Mouse (Mus musculus): ENCODE data around the gene 1700019N19Rik.

1700019N19Rik gene

GRCm38 (mm10) chr19:58806364-58806763, 12.1 kb upstream of the 1700019N19Rik start:
- DNase-seq (ENCODE audit: low spot score in 2 of 2): peak in 1 of 2 experiments; percentile 67

DNA sequence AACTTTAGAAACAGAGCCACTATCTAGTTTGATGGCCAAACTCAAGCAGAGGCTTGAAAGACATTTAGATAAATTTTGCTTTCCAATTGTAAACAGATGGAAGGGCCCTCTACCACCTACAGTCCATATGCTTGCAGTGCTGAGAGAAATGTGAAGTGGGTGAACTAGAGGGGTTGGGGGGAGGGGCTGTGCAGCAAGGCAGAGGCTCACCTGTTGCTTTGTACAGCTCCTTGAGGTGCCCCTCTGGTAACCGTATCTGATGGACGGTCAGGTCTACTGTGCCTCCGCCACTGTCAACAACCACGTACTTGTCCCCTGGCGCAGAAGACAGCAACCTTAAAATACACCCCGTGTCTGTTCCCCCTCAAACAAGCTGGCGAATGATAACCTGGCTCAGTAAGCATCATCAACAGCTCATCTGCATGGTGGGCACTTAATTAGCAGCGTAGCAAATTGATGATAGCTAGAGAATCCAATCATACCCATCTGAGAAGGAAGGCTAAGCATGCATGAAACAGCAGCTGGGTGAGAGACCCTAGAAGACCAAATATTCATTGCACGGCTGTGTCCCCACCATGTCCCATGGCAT, 11.0 kb upstream of the 1700019N19Rik start:
- DNase-seq (ENCODE audit: low spot score in 2 of 2): peak in 1 of 2 experiments; percentile 45

DNA sequence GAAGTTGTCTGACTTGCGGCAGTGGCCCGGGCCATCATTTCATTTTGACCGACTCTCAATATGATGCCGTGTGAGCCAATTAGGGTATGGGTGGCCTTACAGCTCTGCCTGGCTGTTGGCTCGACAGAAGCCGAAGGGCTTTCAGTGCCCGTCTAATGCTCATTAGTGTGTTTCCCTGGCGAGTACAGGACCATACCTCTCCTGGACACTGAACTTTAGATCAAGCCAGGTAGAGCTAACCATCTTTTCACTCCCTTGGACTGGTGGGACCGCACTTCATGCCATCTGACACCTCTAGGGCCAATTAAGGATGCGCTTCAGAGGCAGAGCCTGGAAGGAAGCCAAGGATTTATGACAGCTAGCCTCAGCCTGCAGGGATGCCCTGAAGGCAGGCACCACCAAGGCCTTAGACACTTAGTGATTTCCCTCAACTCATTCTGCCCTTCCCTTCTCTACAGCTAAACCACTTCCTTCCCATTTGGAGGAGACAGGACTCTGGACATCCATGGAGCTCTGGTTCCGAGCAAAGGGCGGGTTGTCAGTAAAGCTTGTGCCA, 931 bp upstream of the 1700019N19Rik start:
- no peak for DNase-seq (ENCODE audit: low spot score in 2 of 2)

DNA sequence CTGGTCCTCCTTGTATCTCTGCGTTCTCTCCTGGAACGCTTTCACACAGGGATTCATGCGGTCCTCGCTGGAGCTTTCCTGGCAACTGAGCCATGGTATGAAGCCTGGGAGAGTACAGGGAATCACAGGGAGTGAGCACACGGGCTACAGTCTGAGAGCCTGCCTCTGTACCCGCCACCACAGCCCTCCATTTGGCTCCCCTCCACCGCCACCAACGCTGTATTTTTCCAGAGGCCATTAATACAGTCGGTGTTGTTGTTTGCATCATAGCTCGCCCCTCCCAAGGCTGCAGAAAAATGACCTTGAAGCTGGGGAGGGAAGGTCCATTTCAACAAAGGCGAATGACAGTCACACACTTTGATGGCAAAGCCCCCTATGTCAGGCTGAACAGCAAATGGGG, 5.1 kb downstream of the 1700019N19Rik start:
- no peak for DNase-seq (ENCODE audit: low spot score in 2 of 2)

GRCm38 (mm10) chr19:58783938-58784337, 10.3 kb downstream of the 1700019N19Rik start:
- DNase-seq (ENCODE audit: low spot score in 2 of 2): no peak

DNA sequence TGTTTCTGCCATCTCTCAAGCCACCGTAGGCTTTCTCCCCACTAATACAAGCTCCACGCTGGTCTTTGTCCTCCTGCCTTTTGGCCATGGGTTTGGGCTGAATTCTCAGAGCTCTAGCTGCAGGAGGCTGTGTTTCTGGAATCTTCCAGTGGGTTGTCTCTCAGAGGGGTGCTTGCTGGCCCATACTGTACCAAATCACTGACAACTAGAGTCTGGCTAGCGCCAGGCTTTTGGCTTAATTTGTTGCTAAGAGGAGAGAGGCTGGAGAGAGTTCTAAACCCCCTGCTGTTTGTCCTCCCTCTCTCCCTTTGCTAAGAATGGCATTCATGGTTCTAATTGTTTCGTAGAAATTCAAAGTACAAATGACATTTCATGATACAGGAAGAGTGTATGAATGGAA, 12.7 kb downstream of the 1700019N19Rik start:
- no peak for DNase-seq (ENCODE audit: low spot score in 2 of 2)

DNA sequence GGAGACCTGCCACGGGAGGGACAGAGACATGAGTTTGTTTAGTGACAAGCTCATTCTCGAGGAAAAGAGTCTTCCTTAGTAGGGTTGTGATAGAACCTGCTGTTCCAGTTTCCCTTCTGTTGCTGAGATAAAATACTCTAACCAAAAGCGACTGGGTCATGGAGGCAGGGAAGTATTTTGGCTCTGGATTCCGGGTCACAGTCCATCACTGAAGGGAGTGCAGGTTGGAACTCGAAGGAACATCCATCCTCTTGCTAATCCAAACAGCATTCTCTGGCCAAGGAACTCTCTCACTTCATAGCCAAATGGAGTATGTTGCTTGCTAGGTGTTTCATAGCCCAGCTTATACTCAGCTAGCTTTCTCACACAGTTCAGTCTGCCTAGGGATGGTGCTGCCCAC, 17.8 kb downstream of the 1700019N19Rik start:
- no peak for DNase-seq (ENCODE audit: low spot score in 2 of 2)

- no peak for DNase-seq (ENCODE audit: low spot score in 2 of 2)
Observed at GRCm38 (mm10) chr19:58767329-58767728, 26.9 kb downstream of the 1700019N19Rik start.

GRCm38 (mm10) chr19:58762848-58763541, 31.3 kb downstream of the 1700019N19Rik start:
- peak; percentile 48 to 59 for DNase-seq (ENCODE audit: low spot score in 2 of 2)

GRCm38 (mm10) chr19:58762316-58762715, 31.9 kb downstream of the 1700019N19Rik start:
- DNase-seq (ENCODE audit: low spot score in 2 of 2): no peak

GRCm38 (mm10) chr19:58759423-58759822, 34.8 kb downstream of the 1700019N19Rik start, which contains the start of gene Pnliprp2:
TSS of gene Pnliprp2 (plus strand) at chr19:58759719.
- no peak for DNase-seq (ENCODE audit: low spot score in 2 of 2)

- no peak for DNase-seq (ENCODE audit: low spot score in 2 of 2)
Observed at GRCm38 (mm10) chr19:58758871-58759270, 35.4 kb downstream of the 1700019N19Rik start.

- no peak for DNase-seq (ENCODE audit: low spot score in 2 of 2)
Observed at GRCm38 (mm10) chr19:58751504-58751903, 42.8 kb downstream of the 1700019N19Rik start.

DNA sequence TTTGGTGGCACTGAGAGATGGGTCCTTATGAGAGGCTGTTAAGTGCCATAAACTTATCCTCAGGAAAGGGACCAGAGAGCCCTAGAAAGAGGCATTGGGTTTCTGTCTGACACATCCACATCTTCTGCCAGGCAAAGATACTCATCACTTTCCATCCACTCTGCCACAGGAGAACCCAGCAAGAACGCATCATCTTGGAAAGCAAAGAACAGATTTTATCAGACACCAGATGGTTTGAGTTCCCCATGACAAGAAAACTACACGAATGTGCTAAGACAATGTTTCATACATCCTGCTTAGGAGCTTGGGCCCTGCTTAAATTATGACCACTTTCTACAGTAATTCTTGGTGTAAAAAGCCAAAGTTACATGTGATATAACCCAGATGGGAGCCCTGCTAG, 43.4 kb downstream of the 1700019N19Rik start:
- DNase-seq (ENCODE audit: low spot score in 2 of 2): no peak

GRCm38 (mm10) chr19:58747498-58748000, 46.7 kb downstream of the 1700019N19Rik start:
- no peak for DNase-seq (ENCODE audit: low spot score in 2 of 2)

DNA sequence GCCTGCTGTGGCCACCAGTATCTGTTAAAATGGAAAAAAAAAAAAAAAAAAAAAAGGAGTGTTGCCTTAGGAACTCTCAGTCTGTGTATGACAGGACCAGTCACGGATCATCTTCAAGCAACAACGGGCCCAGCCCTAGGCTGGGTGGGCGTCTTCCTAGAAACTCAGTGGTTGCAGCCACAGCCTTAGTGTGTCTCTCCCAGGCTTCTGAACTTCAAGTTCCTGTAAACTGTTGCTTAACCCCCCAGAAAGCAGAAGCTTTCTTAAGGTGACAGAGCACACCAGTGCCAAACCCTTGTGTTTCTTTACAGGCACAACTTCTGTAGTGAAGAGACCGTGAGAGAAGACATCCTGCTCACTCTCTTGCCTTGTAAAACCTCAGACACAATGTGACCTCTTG, 50.5 kb downstream of the 1700019N19Rik start:
- no peak for DNase-seq (ENCODE audit: low spot score in 2 of 2)

- no peak for DNase-seq (ENCODE audit: low spot score in 2 of 2)
Observed at GRCm38 (mm10) chr19:58742711-58743110, 51.5 kb downstream of the 1700019N19Rik start.

DNA sequence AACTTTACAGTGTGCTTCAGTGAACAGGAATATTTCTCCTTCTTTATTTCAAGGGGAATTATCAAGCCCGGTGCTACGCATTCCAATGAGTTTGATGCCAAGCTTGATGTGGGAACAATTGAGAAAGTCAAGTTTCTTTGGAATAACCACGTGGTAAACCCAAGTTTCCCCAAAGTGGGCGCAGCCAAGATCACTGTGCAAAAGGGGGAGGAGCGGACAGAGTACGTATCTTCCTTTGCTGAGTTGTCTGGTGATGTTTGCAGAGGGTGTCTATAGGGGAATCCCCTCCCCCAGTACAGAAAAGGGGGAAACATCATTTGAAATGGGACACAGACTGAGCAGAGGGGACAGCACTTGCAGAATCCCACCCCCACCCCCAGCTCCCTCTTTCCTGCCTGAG, 53.2 kb downstream of the 1700019N19Rik start:
- no peak for DNase-seq (ENCODE audit: low spot score in 2 of 2)

- no peak for DNase-seq (ENCODE audit: low spot score in 2 of 2)
Observed at GRCm38 (mm10) chr19:58738111-58738510, 56.1 kb downstream of the 1700019N19Rik start.
